Mouse (Mus musculus): ENCODE results near the gene Ppa2.

DNA sequence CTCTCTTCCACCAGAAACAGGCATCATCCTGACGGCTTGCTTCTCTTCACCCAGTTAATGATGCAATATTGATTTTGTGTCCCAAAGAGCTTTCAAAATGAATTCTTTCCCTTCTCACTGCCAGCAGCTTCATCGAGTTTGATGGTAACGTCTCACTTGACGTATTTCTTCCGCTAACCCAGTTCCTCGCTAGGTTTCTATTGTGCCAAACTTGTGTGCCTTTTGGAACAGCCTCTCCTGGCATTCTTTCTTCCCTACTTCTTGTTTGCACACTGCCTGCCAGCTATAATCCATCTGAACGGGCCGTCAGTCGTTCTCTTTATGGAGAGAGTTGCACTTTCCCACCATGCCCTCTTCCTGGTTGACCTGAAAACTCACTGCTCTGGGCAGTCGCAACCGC is 31.2 kb downstream of the Ppa2 start:
- no peak for TF ChIP-seq ZC3H11A (IDR thresholded peaks at IDR 0.05; ENCODE audit: low read depth, low read length)
- no peak for TF ChIP-seq POLR2A (IDR thresholded peaks at IDR 0.05; ENCODE audit: control insufficient read depth in 1 of 2, insufficient read depth in 1 of 2, low read depth in 1 of 2, low read length in 2 of 2, poor library complexity in 1 of 2)
- TF ChIP-seq CTCF (IDR thresholded peaks at IDR 0.05 in 2 of 3, conservative IDR thresholded peaks at IDR 0.05 in 1 of 3; ENCODE audit: control insufficient read depth in 1 of 3, insufficient read depth in 1 of 3, low read depth in 2 of 3, low read length in 3 of 3, poor library complexity in 1 of 3, severe bottlenecking in 1 of 3): no peak
- TF ChIP-seq EP300 (IDR thresholded peaks at IDR 0.05; ENCODE audit: low read depth in 1 of 2, low read length in 2 of 2): no peak
- TF ChIP-seq ETS1 (IDR thresholded peaks at IDR 0.05; ENCODE audit: low read depth, low read length): no peak

Data from MEL (cell line).